Mouse (Mus musculus) spleen, adult 2 months (tissue): ENCODE results near the gene Thada.

Experiments
- CTCF ChIP-seq: fragments of 200-500 bp; IDR thresholded peaks from 2 replicates; pipeline ENCODE4 v1.5.1; 2011; ENCODE audit warnings: mild to moderate bottlenecking, inconsistent platforms; ENCODE audit not compliant: insufficient read depth, insufficient read length, insufficient replicate concordance; ENCODE audit errors: extremely low read depth
- POLR2A ChIP-seq: fragments of 200-500 bp; IDR thresholded peaks from 2 replicates; pipeline ENCODE4 v1.6.1; 2011; ENCODE audit warnings: low read depth, low read length, inconsistent platforms

DNA sequence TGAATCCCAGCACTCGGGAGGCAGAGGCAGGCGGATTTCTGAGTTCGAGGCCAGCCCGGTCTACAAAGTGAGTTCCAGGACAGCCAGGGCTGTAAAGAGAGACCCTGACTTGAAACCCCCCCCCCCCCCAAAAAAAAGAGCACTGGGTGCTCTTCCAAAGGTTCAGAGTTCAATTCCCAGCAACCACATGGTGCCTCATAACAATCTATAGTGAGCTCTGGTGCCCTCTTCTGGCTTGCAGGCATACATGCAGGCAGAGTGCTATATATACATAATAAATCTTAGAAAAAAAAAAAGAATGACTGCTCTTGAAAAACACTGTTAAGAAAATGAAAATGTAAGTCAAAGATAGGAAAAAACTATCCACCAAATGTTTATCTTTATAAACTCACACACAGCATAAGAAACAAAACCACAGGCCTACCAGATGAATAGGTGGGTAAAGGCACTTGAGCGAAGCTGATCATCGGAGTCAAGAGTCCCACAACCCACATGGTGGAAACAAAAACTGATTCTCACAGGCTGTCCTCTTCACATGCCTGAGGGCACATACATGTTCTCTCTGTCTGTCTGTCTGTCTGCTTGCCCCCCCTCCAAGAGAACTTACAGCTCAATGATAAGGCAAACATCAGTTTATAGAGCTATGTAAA is 224.6 kb downstream of the Thada start:
- TF ChIP-seq POLR2A: no peak
- no peak for TF ChIP-seq CTCF
